Mouse (Mus musculus): ENCODE data around the gene Tas2r143. TPM values are rescaled to one million over a fixed set of nuclear protein-coding genes. Genes with fewer than 3 reads are reported as not detected.

The Tas2r143 gene
- not detected for total RNA-seq (2021)
- long read RNA-seq, experiment 1 = 0 reads
- long read RNA-seq, experiment 2 = 0 reads

GRCm38 (mm10) chr6:42399938-42400337 is at the start of gene Tas2r143:
Gene Tas2r143 (plus strand): TSS chr6:42400238.
- DNase-seq = no peak

- peak in 1 of 2 experiments; percentile 41 for DNase-seq
Measured at GRCm38 (mm10) chr6:42350968-42351775, 48.9 kb upstream of the Tas2r143 start.

GRCm38 (mm10) chr6:42351776-42352485 is 48.1 kb upstream of the Tas2r143 start:
- peak; percentile 52 to 66 for DNase-seq

GRCm38 (mm10) chr6:42352486-42352846 is 47.6 kb upstream of the Tas2r143 start:
- no peak for DNase-seq

- DNase-seq = peak; percentile 48 to 71
Measured at GRCm38 (mm10) chr6:42353180-42353579, 46.9 kb upstream of the Tas2r143 start.

- DNase-seq = peak; percentile 72 to 73
Measured at GRCm38 (mm10) chr6:42354076-42355019, 45.7 kb upstream of the Tas2r143 start.

GRCm38 (mm10) chr6:42355366-42355765 is 44.7 kb upstream of the Tas2r143 start:
- no peak for DNase-seq

- no peak for DNase-seq
Measured at GRCm38 (mm10) chr6:42355794-42356600, 44.0 kb upstream of the Tas2r143 start.

- DNase-seq = no peak
Measured at GRCm38 (mm10) chr6:42356913-42357312, 43.1 kb upstream of the Tas2r143 start.

GRCm38 (mm10) chr6:42357901-42358300 is 42.1 kb upstream of the Tas2r143 start:
- no peak for DNase-seq

- DNase-seq = no peak
Measured at GRCm38 (mm10) chr6:42358901-42359300, 41.1 kb upstream of the Tas2r143 start.

GRCm38 (mm10) chr6:42359364-42360147 is 40.5 kb upstream of the Tas2r143 start:
- peak; percentile 65 to 78 for DNase-seq

- DNase-seq = no peak
Measured at GRCm38 (mm10) chr6:42360231-42360840, 39.7 kb upstream of the Tas2r143 start.

- no peak for DNase-seq
Measured at GRCm38 (mm10) chr6:42361041-42361895, 38.8 kb upstream of the Tas2r143 start.

- peak in 1 of 2 experiments; percentile 28 for DNase-seq
Measured at GRCm38 (mm10) chr6:42362074-42362473, 38.0 kb upstream of the Tas2r143 start.

- no peak for DNase-seq
Measured at GRCm38 (mm10) chr6:42362497-42362896, 37.5 kb upstream of the Tas2r143 start.

GRCm38 (mm10) chr6:42362974-42363373 is 37.1 kb upstream of the Tas2r143 start:
- DNase-seq = peak in 1 of 2 experiments; percentile 32

- no peak for DNase-seq
Measured at GRCm38 (mm10) chr6:42364066-42364465, 36.0 kb upstream of the Tas2r143 start.

GRCm38 (mm10) chr6:42364607-42365006 is 35.4 kb upstream of the Tas2r143 start:
- DNase-seq = no peak

Data from heart, adult 18-20 months (tissue).